Mouse (Mus musculus): ENCODE results near the gene Ctr9.

DNA sequence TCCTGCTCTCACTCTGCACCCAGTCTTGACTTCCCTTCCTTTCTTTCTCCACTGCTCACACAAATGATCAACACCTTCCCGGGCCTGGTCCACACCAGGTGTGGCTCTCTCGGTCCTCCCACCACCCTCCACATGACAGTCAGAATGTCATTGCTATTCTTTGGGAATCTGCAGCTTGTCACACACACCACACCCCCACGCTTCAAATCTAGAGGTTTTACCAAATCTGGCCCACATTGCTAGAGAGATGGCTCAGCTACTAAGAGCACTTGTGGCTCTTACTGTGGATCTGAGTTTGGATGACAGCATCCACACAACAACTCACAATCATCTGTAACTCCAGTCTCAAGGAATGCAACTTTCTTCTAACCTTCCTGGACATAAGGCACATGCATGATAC, 11.8 kb upstream of the Ctr9 start:
- TF ChIP-seq POLR2AphosphoS2 (IDR thresholded peaks at IDR 0.05; ENCODE audit: insufficient read length, low read depth) (no peak), MAX (IDR thresholded peaks at IDR 0.05; ENCODE audit: low read depth) (no peak), POLR2A (IDR thresholded peaks at IDR 0.05; ENCODE audit: insufficient read length, low read depth) (no peak), MYOG (IDR thresholded peaks at IDR 0.05; ENCODE audit: control insufficient read depth in 1 of 3, insufficient read depth in 1 of 3, insufficient read length in 2 of 3, low read depth in 2 of 3) (no peak), CEBPB (IDR thresholded peaks at IDR 0.05; ENCODE audit: insufficient read depth, poor library complexity, severe bottlenecking) (no peak), REST (IDR thresholded peaks at IDR 0.05; ENCODE audit: insufficient read depth, insufficient read length) (no peak), USF1 (IDR thresholded peaks at IDR 0.05; ENCODE audit: low read depth) (no peak), TCF12 (IDR thresholded peaks at IDR 0.05; ENCODE audit: insufficient read depth, poor library complexity, severe bottlenecking) (no peak), MYOD1 (IDR thresholded peaks at IDR 0.05; ENCODE audit: control insufficient read depth in 1 of 3, insufficient read length in 2 of 3, low read depth in 2 of 3) (no peak), E2F4 (IDR thresholded peaks at IDR 0.05; ENCODE audit: insufficient read depth) (no peak), TCF3 (IDR thresholded peaks at IDR 0.05; ENCODE audit: insufficient read length, low read depth) (no peak)

All from myocyte (in vitro differentiated cells).